Mouse (Mus musculus) intestine, postnatal 0 days (tissue): ENCODE measurements around the gene Ankrd39. TPM values are rescaled to one million over a fixed set of nuclear protein-coding genes. Genes with fewer than 3 reads are reported as not detected.
"Not testable (repeated sequence)": the region's sequence is repeated elsewhere in the genome, so short reads cannot be mapped to it uniquely, and the experiment has no call there.

ENCODE experiments used
- ATAC-seq: fragments of 200-750 bp; cut with Nextera tagmentation; 2 replicates; pipeline ENCODE4 v1.8.0; 2017; ENCODE audit warnings: mild to moderate bottlenecking, moderate TSS enrichment, moderate library complexity
- H3K27ac ChIP-seq: fragments of 300-500 bp; sonication (generic); 2 replicates; pipeline ENCODE4 v1.5.1; 2014; ENCODE audit warnings: mild to moderate bottlenecking, low read depth, low read length, moderate library complexity
- H3K27me3 ChIP-seq: fragments of 300-500 bp; sonication (generic); replicated peaks from 2 replicates; pipeline ENCODE4 v1.6.1; 2014; ENCODE audit warnings: low read length, mixed read lengths; ENCODE audit not compliant: control insufficient read depth, insufficient read depth
- H3K36me3 ChIP-seq: fragments of 300-500 bp; sonication (generic); 2 replicates; pipeline ENCODE4 v1.6.1; 2014; ENCODE audit warnings: mild to moderate bottlenecking, moderate library complexity; ENCODE audit not compliant: control insufficient read depth, insufficient read depth
- H3K4me1 ChIP-seq: fragments of 300-500 bp; sonication (generic); replicated peaks from 2 replicates; pipeline ENCODE4 v1.6.1; 2014; ENCODE audit warnings: antibody characterized with exemption, low read length, mixed read lengths; ENCODE audit not compliant: control insufficient read depth, insufficient read depth
- H3K4me2 ChIP-seq: fragments of 300-500 bp; sonication (generic); replicated peaks from 2 replicates; pipeline ENCODE4 v1.6.1; 2014; ENCODE audit warnings: low read depth, mild to moderate bottlenecking, moderate library complexity
- H3K4me3 ChIP-seq: fragments of 300-500 bp; sonication (generic); 2 replicates; pipeline ENCODE4 v1.5.1; 2014; ENCODE audit warnings: low read depth, low read length
- H3K9ac ChIP-seq: fragments of 300-500 bp; sonication (generic); 2 replicates; pipeline ENCODE4 v1.6.1; 2014; ENCODE audit warnings: mild to moderate bottlenecking, low read depth, low read length
- H3K9me3 ChIP-seq: fragments of 300-500 bp; sonication (generic); 2 replicates; pipeline ENCODE4 v1.6.1; 2016; ENCODE audit warnings: mixed run types; ENCODE audit not compliant: control insufficient read depth
- CTCF ChIP-seq: sonication (generic); IDR thresholded peaks from 2 replicates; pipeline ENCODE4 v1.5.1; 2016; ENCODE audit warnings: low read depth, mild to moderate bottlenecking, control low read depth, antibody characterized with exemption, moderate library complexity
- WGBS: fragments of 180-500 bp; shearing (Covaris S2); extraction: QIAGEN DNeasy Blood & Tissue Kit; methylation state at CpG from one replicate; pipeline ENCODE4 v1.1.7; 2014; 5-methylcytosine and 5-hydroxymethylcytosine counted together
- polyA plus RNA-seq: library from polyadenylated mRNA; unstranded; fragments of >200 nt; fragmentation: Nextera tagmentation; extraction: Ambion mirVana; gene quantifications from 2 replicates; pipeline ENCODE4 v1.2.1, GENCODE M21; 2015

Ankrd39 gene
- polyA plus RNA-seq, 1 experiment from 2014 or later, result 15.0 TPM

GRCm38 (mm10) chr1:36542925-36543324 is 4.3 kb downstream of the Ankrd39 start:
- H3K27ac ChIP-seq, result no peak overlapping the region
- H3K4me3 ChIP-seq, result no peak overlapping the region
- no peak for TF ChIP-seq CTCF
- no peaks in the 10 kb centered on the region for H3K27me3 ChIP-seq
- no peak overlapping the region for H3K9ac ChIP-seq
- no peaks in the 10 kb centered on the region for H3K4me1 ChIP-seq
- ATAC-seq, result no peak
- WGBS, result 78% methylated on average over 9 of the region's 9 CpGs
- H3K9me3 ChIP-seq, result no peaks in the 10 kb centered on the region
- no peak overlapping the region for H3K4me2 ChIP-seq
- H3K36me3 ChIP-seq, result peaks cover 43% of the 10 kb centered on the region

- Histone ChIP-seq H3K4me2 (no peak overlapping the region), H3K9me3 (no peaks in the 10 kb centered on the region), H3K27me3 (no peaks in the 10 kb centered on the region), H3K4me1 (no peaks in the 10 kb centered on the region), H3K36me3 (peaks cover 43% of the 10 kb centered on the region), H3K27ac (no peak overlapping the region; the same call in 1 of the 2 replicates), H3K9ac (no peak overlapping the region), H3K4me3 (no peak overlapping the region)
- 97% methylated on average over 16 of the region's 16 CpGs for WGBS
- no peak for TF ChIP-seq CTCF
- no peak for ATAC-seq
Observed at GRCm38 (mm10) chr1:36541844-36542243, 5.4 kb downstream of the Ankrd39 start.

- H3K4me3 ChIP-seq, result no peak overlapping the region
- no peaks in the 10 kb centered on the region for H3K4me1 ChIP-seq
- H3K27me3 ChIP-seq, result no peaks in the 10 kb centered on the region
- no peak overlapping the region for H3K4me2 ChIP-seq
- ATAC-seq, result no peak
- H3K36me3 ChIP-seq, result peaks cover 46% of the 10 kb centered on the region
- no peak overlapping the region for H3K9ac ChIP-seq
- no peak overlapping the region for H3K27ac ChIP-seq
- no peak for TF ChIP-seq CTCF
- WGBS, result 90% methylated on average over 12 of the region's 12 CpGs
- H3K9me3 ChIP-seq, result no peaks in the 10 kb centered on the region
Observed at GRCm38 (mm10) chr1:36540807-36541206, 6.4 kb downstream of the Ankrd39 start.

- no peak overlapping the region for H3K4me2 ChIP-seq
- H3K9ac ChIP-seq, result no peak overlapping the region
- H3K9me3 ChIP-seq, result no peaks in the 10 kb centered on the region
- H3K4me3 ChIP-seq, result no peak overlapping the region
- WGBS, result 93% methylated on average over 11 of the region's 11 CpGs
- TF ChIP-seq CTCF, result no peak
- H3K4me1 ChIP-seq, result no peaks in the 10 kb centered on the region
- ATAC-seq, result no peak
- H3K36me3 ChIP-seq, result peaks cover 46% of the 10 kb centered on the region
- no peak overlapping the region for H3K27ac ChIP-seq
- no peaks in the 10 kb centered on the region for H3K27me3 ChIP-seq
Observed at GRCm38 (mm10) chr1:36540132-36540531, 7.1 kb downstream of the Ankrd39 start.

GRCm38 (mm10) chr1:36539186-36539585 is 8.1 kb downstream of the Ankrd39 start, which contains the start of gene Gm42417:
Gm42417 (minus strand) TSS chr1:36539429.
- Histone ChIP-seq H3K36me3 (peaks cover 46% of the 10 kb centered on the region), H3K4me2 (no peak within 1 kb of the TSS), H3K9me3 (no peaks in the 10 kb centered on the region), H3K9ac (no peak within 1 kb of the TSS; the same call in 1 of the 2 replicates), H3K4me3 (no peak within 1 kb of the TSS), H3K4me1 (no peaks in the 10 kb centered on the region; the same call in 1 of the 2 replicates), H3K27me3 (no peaks in the 10 kb centered on the region), H3K27ac (peak within 1 kb of the TSS; percentile 21; the same call in 1 of the 2 replicates)
- WGBS, result 29% methylated on average over 9 of the region's 9 CpGs
- no peak for TF ChIP-seq CTCF
- peak; percentile 53; the same call in 1 of the 2 replicates for ATAC-seq

GRCm38 (mm10) chr1:36538727-36539126 is 8.5 kb downstream of the Ankrd39 start:
- ATAC-seq, result no peak
- H3K9ac ChIP-seq, result no peak overlapping the region; the same call in 1 of the 2 replicates
- H3K4me3 ChIP-seq, result no peak overlapping the region
- no peak overlapping the region for H3K4me2 ChIP-seq
- TF ChIP-seq CTCF, result no peak
- no peaks in the 10 kb centered on the region for H3K27me3 ChIP-seq
- H3K36me3 ChIP-seq, result peaks cover 43% of the 10 kb centered on the region
- no peaks in the 10 kb centered on the region for H3K9me3 ChIP-seq
- WGBS, result 68% methylated on average over 4 of the region's 4 CpGs
- H3K27ac ChIP-seq, result 0 out of 2 replicates have a peak overlapping the region, but pooled peaks have one; percentile 21
- H3K4me1 ChIP-seq, result no peaks in the 10 kb centered on the region; the same call in 1 of the 2 replicates

GRCm38 (mm10) chr1:36536783-36537182 is 10.5 kb downstream of the Ankrd39 start, which contains the start of gene Ankrd23:
Ankrd23 (minus strand) TSS chr1:36536883.
- not testable (repeated sequence) for H3K9ac ChIP-seq, H3K27ac ChIP-seq, ATAC-seq, H3K9me3 ChIP-seq, H3K4me2 ChIP-seq, H3K4me1 ChIP-seq, H3K4me3 ChIP-seq, H3K27me3 ChIP-seq
- peaks cover 35% of the 10 kb centered on the region for H3K36me3 ChIP-seq
- WGBS, result 92% methylated on average over 9 of the region's 9 CpGs
